Mouse (Mus musculus) olfactory bulb, adult 2 months (tissue): ENCODE results near the gene Taf6l.

Experiments used
- CTCF ChIP-seq: fragments of 200-500 bp; IDR thresholded peaks from 2 replicates; pipeline ENCODE4 v1.5.1; 2012; ENCODE audit warnings: low read depth, mild to moderate bottlenecking, low read length, moderate library complexity; ENCODE audit not compliant: insufficient read depth
- POLR2A ChIP-seq: fragments of 200-500 bp; IDR thresholded peaks from 2 replicates; pipeline ENCODE4 v1.6.1; 2012; ENCODE audit warnings: mild to moderate bottlenecking, low read depth, low read length, moderate library complexity; ENCODE audit not compliant: insufficient read depth

DNA sequence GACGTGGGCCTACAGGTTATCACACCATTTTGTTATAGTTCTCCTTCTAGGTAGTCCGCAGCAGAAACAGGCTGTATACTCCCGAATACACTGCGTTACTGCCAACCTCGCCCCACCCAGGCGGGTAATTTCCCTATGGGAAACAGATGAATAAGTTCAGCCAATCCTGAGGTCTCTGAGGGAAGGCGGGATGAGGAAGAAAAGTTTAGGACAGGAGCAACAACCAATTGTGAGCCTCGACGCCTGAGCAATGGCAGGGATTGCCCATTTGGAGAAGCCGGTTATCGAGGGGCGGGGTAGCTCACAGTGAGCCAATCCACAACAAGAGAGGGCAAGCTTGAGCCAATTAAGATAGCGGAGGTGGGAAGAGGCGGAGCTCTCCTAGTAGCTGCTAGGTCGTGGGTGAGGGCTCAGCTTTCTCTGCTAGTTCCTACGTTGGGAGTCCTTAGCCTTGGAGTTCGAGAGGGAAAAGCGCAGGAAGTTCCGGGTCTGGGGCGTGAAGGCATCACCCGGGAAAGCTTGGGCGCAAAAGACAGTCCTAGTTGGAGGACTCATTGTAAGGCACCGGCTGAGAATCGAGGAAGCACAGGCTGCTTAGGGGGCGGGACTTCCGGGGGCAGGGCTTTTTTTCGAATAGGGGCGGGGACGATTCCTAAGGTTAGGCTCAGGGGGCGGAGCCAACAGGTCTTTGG, 16.1 kb upstream of the Taf6l start, which contains the start of gene Zbtb3:
- peak; percentile 66 for TF ChIP-seq POLR2A
- no peak for TF ChIP-seq CTCF
